Mouse (Mus musculus): Measurements from ENCODE around the gene Gm20671.

GRCm38 (mm10) chr5:32872346-32872745 lies 45.4 kb upstream of the Gm20671 start:
- no peak for TF ChIP-seq CTCF (IDR thresholded peaks at IDR 0.05; ENCODE audit: low read depth)
- no peak for TF ChIP-seq EP300 (IDR thresholded peaks at IDR 0.05; ENCODE audit: low read depth)

Measured in heart, postnatal 0 days (tissue).